Mouse (Mus musculus) liver, postnatal 0 days (tissue): ENCODE measurements around the gene Txndc16. TPM values are rescaled to one million over a fixed set of nuclear protein-coding genes. Genes with fewer than 3 reads are reported as not detected.

ENCODE experiments used
- ATAC-seq: fragments of 200-750 bp; cut with Nextera tagmentation; 2 replicates; pipeline ENCODE4 v1.8.0; 2017; ENCODE audit warnings: mild to moderate bottlenecking, moderate library complexity
- DNase-seq: peaks from one replicate; pipeline ENCODE4 v3.0.0-alpha.2; 2016
- H3K27ac ChIP-seq: fragments of 300-500 bp; sonication (generic); 2 replicates; pipeline ENCODE4 v1.5.1; 2014; ENCODE audit warnings: antibody characterized with exemption, moderate library complexity, mild to moderate bottlenecking, low read depth
- H3K27me3 ChIP-seq: fragments of 300-500 bp; sonication (generic); 2 replicates; pipeline ENCODE4 v1.6.1; 2014; ENCODE audit warnings: low read length, control low read depth, mixed read lengths; ENCODE audit not compliant: insufficient read depth
- H3K36me3 ChIP-seq: fragments of 300-500 bp; sonication (generic); replicated peaks from 2 replicates; pipeline ENCODE4 v1.6.1; 2014; ENCODE audit warnings: mild to moderate bottlenecking, control low read depth, low read length, moderate library complexity, mixed read lengths; ENCODE audit not compliant: insufficient read depth
- H3K4me1 ChIP-seq: fragments of 300-500 bp; sonication (generic); 2 replicates; pipeline ENCODE4 v1.6.1; 2014; ENCODE audit warnings: antibody characterized with exemption, mild to moderate bottlenecking, control low read depth; ENCODE audit not compliant: insufficient read depth
- H3K4me2 ChIP-seq: fragments of 300-500 bp; sonication (generic); 2 replicates; pipeline ENCODE4 v1.6.1; 2014; ENCODE audit warnings: low read depth, mild to moderate bottlenecking, low read length, moderate library complexity, mixed read lengths
- H3K4me3 ChIP-seq: fragments of 300-500 bp; sonication (generic); 2 replicates; pipeline ENCODE4 v1.5.1; 2014; ENCODE audit warnings: low read depth, low read length
- H3K9ac ChIP-seq: fragments of 300-500 bp; sonication (generic); replicated peaks from 2 replicates; pipeline ENCODE4 v1.6.1; 2014; ENCODE audit warnings: mild to moderate bottlenecking, moderate library complexity
- H3K9me3 ChIP-seq: fragments of 300-500 bp; sonication (generic); 2 replicates; pipeline ENCODE4 v1.6.1; 2016; ENCODE audit warnings: mild to moderate bottlenecking, control low read depth, low read length, mixed read lengths
- CTCF ChIP-seq: sonication (generic); IDR thresholded peaks from 2 replicates; pipeline ENCODE4 v1.5.1; 2016; ENCODE audit warnings: antibody characterized with exemption, low read depth
- EP300 ChIP-seq: IDR thresholded peaks from 2 replicates; pipeline ENCODE4 v1.6.1; 2016; ENCODE audit warnings: antibody characterized with exemption, low read depth, mild to moderate bottlenecking
- WGBS: fragments of 180-500 bp; shearing (Covaris S2); extraction: QIAGEN DNeasy Blood & Tissue Kit; methylation state at CpG from one replicate; pipeline ENCODE4 v1.1.7; 2014; ENCODE audit not compliant: insufficient replicate concordance; 5-methylcytosine and 5-hydroxymethylcytosine counted together
- polyA plus RNA-seq: library from polyadenylated mRNA; unstranded; fragments of >200 nt; fragmentation: Nextera tagmentation; extraction: Ambion mirVana; gene quantifications from 2 replicates; pipeline ENCODE4 v1.2.1, GENCODE M21; 2015

The Txndc16 gene
- polyA plus RNA-seq, 1 experiment from 2014 or later, result 2.1 TPM

- Histone ChIP-seq H3K9ac (no peak overlapping the region), H3K4me3 (no peak overlapping the region), H3K9me3 (no peaks in the 10 kb centered on the region; the same call in 1 of the 2 replicates), H3K4me2 (no peak overlapping the region), H3K36me3 (no peaks in the 10 kb centered on the region), H3K4me1 (no peaks in the 10 kb centered on the region), H3K27me3 (no peaks in the 10 kb centered on the region), H3K27ac (no peak overlapping the region)
- ATAC-seq, result no peak
- no peak for TF ChIP-seq CTCF
- no peak for TF ChIP-seq EP300
- 69% methylated on average over 2 of the region's 2 CpGs for WGBS
- DNase-seq, result no peak
Measured at GRCm38 (mm10) chr14:45190999-45191398, 29.1 kb downstream of the Txndc16 start.

GRCm38 (mm10) chr14:45181611-45182010 lies 38.5 kb downstream of the Txndc16 start:
- H3K27me3 ChIP-seq, result no peaks in the 10 kb centered on the region
- no peak for DNase-seq
- H3K36me3 ChIP-seq, result no peaks in the 10 kb centered on the region; the same call in 1 of the 2 replicates
- 58% methylated on average over 4 of the region's 4 CpGs for WGBS
- H3K4me3 ChIP-seq, result no peak overlapping the region
- H3K9me3 ChIP-seq, result no peaks in the 10 kb centered on the region
- no peak for TF ChIP-seq EP300
- TF ChIP-seq CTCF, result no peak
- H3K4me2 ChIP-seq, result no peak overlapping the region
- 0 out of 2 replicates have a peak, but pooled peaks cover 2% of the 10 kb centered on the region for H3K4me1 ChIP-seq
- H3K27ac ChIP-seq, result no peak overlapping the region
- no peak overlapping the region for H3K9ac ChIP-seq
- no peak for ATAC-seq

DNA sequence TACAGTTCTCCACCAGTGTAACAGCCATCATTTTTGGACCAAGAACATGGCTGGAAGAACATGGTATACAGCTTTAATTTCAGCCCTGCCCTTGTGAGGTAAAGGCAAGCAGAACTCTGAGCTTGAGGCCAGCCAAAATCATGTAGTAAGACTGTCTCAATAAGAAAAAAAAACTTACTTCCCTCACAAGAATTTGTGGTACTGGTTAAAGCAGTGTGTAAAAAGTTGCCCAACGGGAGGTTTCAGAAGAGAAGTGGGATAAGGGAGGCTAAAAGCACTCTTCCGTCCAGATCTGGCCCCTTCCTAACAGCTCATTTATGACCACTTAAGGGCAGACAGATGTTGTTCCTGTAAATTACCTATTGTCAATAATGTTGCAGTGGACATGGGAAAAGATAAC lies 40.5 kb downstream of the Txndc16 start:
- Histone ChIP-seq H3K9ac (no peak overlapping the region), H3K4me2 (no peak overlapping the region), H3K36me3 (no peaks in the 10 kb centered on the region; the same call in 1 of the 2 replicates), H3K9me3 (no peaks in the 10 kb centered on the region), H3K4me1 (0 out of 2 replicates have a peak, but pooled peaks cover 2% of the 10 kb centered on the region), H3K4me3 (no peak overlapping the region), H3K27me3 (no peaks in the 10 kb centered on the region), H3K27ac (no peak overlapping the region)
- no peak for ATAC-seq
- TF ChIP-seq CTCF (no peak), EP300 (no peak)
- WGBS, result 74% methylated on average over 2 of the region's 2 CpGs
- no peak for DNase-seq

- WGBS, result 67% methylated on average over 2 of the region's 2 CpGs
- TF ChIP-seq CTCF, result no peak
- no peak for TF ChIP-seq EP300
- Histone ChIP-seq H3K4me3 (no peak overlapping the region), H3K4me2 (no peak overlapping the region), H3K9me3 (no peaks in the 10 kb centered on the region), H3K36me3 (no peaks in the 10 kb centered on the region; the same call in 1 of the 2 replicates), H3K4me1 (0 out of 2 replicates have a peak, but pooled peaks cover 2% of the 10 kb centered on the region), H3K27ac (no peak overlapping the region; the same call in 1 of the 2 replicates), H3K27me3 (no peaks in the 10 kb centered on the region), H3K9ac (no peak overlapping the region)
- DNase-seq, result no peak
- ATAC-seq, result no peak
Measured at GRCm38 (mm10) chr14:45179186-45179585, 40.9 kb downstream of the Txndc16 start.

DNA sequence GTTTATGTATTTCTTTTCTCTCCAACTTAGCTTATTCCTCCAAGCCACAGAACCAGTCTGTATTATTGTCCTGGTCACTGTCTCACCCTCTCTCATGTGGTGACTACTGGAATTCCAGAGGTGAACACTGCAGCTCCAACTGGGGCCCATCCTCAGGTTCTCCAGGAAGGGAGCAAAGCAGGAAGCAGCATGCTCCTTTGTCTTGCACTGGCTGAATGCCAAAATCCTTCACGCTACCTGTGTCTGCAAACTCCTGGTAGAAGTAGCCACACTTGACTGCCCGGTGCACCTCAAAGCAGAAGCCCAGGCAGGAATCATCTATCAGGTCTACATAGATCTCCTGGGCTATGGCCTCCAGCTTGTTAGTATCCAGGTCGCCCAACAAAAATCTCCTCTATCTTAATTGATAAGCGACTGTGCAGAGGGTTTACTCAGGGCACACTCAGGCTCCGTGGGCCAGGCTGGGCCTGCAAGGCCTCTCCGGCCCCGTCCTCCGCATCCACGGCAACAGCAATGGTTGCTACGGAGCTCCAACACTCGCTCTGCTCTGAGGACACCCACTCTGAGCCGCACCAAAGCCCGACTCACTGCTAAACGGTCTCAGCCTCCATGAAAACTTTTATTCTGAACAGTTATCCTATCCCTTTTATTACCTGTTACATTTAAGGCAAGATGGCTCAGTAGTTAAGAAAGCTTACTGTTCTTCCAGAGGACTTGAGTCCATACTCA lies 45.0 kb downstream of the Txndc16 start:
- no peak overlapping the region for H3K9ac ChIP-seq
- WGBS, result 79% methylated on average over 14 of the region's 14 CpGs
- no peaks in the 10 kb centered on the region for H3K27me3 ChIP-seq
- H3K4me3 ChIP-seq, result no peak overlapping the region
- no peak for TF ChIP-seq EP300
- no peak for TF ChIP-seq CTCF
- ATAC-seq (no peak), DNase-seq (no peak)
- H3K27ac ChIP-seq, result no peak overlapping the region
- H3K4me2 ChIP-seq, result no peak overlapping the region
- 0 out of 2 replicates have a peak, but pooled peaks cover 2% of the 10 kb centered on the region for H3K4me1 ChIP-seq
- H3K9me3 ChIP-seq, result no peaks in the 10 kb centered on the region
- H3K36me3 ChIP-seq, result no peaks in the 10 kb centered on the region; the same call in 1 of the 2 replicates

- H3K27ac ChIP-seq, result no peak overlapping the region
- no peak for ATAC-seq
- H3K4me1 ChIP-seq, result no peaks in the 10 kb centered on the region
- H3K9ac ChIP-seq, result no peak overlapping the region
- H3K4me2 ChIP-seq, result no peak overlapping the region
- TF ChIP-seq EP300 (no peak), CTCF (no peak)
- DNase-seq, result no peak
- no peak overlapping the region for H3K4me3 ChIP-seq
- H3K27me3 ChIP-seq, result no peaks in the 10 kb centered on the region
- WGBS, result 83% methylated on average over 5 of the region's 5 CpGs
- no peaks in the 10 kb centered on the region for H3K9me3 ChIP-seq
- H3K36me3 ChIP-seq, result no peaks in the 10 kb centered on the region
Measured at GRCm38 (mm10) chr14:45172260-45172659, 47.9 kb downstream of the Txndc16 start.
